Mouse (Mus musculus) adrenal gland, postnatal 14 days (tissue): ENCODE measurements around the gene Trim71. TPM values are rescaled to one million over a fixed set of nuclear protein-coding genes. Genes with fewer than 3 reads are reported as not detected.

Source experiments
- DNase-seq: peaks from one replicate; pipeline ENCODE4 v3.0.0; 2021; ENCODE audit warnings: mixed read lengths
- long read RNA-seq, 2 experiments: library from polyadenylated mRNA; stranded (forward); transcript quantifications; one replicate each; pipeline ENCODE4 v2.0.0; 2021
- total RNA-seq: library from RNA; stranded (reverse); gene quantifications from 2 replicates; pipeline ENCODE4 v1.2.3, GENCODE M21; 2021

The Trim71 gene
- total RNA-seq = 0.04 TPM in 1 of 2 replicates, not detected in the other
- long read RNA-seq, experiment 1 = 0 reads
- long read RNA-seq, experiment 2 = 0 reads

DNA sequence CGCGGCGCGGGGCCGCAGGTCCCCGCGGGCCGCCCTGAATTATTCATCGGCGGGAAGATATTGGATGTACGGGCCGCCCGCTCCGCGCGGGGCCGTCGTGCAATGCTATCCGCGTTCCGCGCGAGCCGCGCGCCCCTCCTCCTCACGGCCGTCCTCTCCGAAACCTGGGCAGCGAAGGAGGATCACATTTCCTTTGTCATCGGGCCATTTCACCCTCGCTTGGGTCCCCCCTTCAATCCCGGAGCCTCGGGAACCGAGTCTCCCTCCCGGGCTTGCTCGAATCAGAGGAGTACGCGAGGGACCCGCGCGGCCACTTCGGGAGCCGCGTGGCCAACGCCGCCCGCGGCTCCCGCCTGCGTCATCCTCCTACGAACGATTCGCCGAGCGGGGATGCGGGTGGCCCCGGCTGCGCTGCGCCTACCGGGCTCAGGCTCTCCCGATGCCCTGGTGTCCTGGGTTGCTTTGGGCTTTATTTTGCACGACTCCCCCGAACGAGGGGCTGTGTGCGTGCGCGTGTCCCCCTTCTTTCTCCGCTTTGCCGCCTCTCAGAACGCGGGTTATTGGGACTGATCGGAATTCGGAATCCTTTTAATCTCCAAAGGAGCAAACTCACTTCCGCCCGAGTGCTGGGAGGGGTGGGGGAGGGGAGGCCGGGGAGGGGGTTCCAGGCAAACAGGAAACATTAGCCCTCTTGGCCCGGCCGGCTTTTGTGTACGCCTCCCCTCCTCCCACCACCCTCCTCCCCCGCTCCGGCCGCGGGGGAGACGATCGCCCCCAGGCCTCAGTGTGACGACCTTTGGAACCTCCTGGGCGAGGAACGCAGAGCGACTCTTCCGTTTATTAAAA is at the start of gene Trim71:
TSS of gene Trim71 (minus strand) at position 609 of the 846 bp plus-strand sequence.
- no peak for DNase-seq

- no peak for DNase-seq
Observed at GRCm38 (mm10) chr9:114613026-114613425, 48.9 kb upstream of the Trim71 start.

- peak; percentile 37 for DNase-seq
Observed at GRCm38 (mm10) chr9:114612566-114612965, 48.4 kb upstream of the Trim71 start.

DNA sequence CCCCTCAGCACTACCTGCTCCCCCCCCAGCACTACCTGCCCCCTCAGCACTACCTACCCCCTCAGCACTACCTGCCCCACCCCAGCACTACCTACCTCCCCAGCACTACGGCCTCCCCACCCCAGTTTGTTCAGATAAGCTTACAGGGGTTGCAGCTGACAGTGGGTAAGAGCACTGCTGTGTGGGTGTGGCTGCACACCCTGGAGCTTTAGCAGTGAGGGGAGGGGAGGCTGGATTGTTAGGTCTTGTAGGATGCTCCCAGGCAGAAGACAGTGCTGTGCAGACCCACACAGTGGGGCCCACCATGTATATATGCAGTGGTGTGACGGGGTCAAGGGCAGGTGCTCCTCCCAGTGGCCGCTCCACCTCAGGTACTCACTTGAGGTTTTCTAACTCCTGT is 46.1 kb upstream of the Trim71 start:
- DNase-seq = no peak

DNA sequence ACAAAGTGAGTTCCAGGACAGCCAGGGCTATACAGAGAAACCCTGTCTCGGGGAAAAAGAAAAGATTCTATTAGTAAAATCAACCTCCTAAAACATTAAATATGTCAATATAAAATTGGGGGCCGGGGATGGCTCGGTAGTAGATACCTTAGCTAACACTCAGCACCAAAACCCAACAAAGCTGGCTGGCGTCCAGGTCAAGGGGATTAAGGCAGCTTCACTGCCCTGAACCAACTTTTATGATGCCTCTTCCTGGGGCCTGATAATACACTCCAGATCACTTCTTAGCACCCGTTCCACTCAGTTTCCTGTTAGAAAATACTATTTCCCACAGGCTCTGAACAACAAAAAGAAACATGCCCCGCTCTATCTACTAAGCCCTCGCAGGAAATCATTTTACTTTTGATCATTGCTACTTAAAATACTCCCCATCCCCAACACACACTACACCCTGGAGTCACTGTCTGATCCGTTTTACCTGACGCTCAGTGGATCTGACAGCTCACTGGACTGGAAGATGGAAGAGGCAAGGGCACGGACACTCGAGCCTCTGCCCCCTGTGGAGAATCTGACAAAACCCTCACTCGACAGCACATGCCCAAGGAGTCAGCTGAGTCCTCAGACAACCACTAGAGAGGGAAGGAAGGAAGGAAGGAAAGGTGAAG is 39.8 kb upstream of the Trim71 start:
- DNase-seq = no peak

- DNase-seq = no peak
Observed at GRCm38 (mm10) chr9:114601096-114601495, 36.9 kb upstream of the Trim71 start.

- no peak for DNase-seq
Observed at GRCm38 (mm10) chr9:114585017-114585345, 20.8 kb upstream of the Trim71 start.

GRCm38 (mm10) chr9:114584183-114585016 is 20.2 kb upstream of the Trim71 start:
- peak; percentile 27 for DNase-seq

- DNase-seq = peak; percentile 84
Observed at GRCm38 (mm10) chr9:114583812-114584182, 19.6 kb upstream of the Trim71 start.

- no peak for DNase-seq
Observed at GRCm38 (mm10) chr9:114578646-114579045, 14.5 kb upstream of the Trim71 start.

DNA sequence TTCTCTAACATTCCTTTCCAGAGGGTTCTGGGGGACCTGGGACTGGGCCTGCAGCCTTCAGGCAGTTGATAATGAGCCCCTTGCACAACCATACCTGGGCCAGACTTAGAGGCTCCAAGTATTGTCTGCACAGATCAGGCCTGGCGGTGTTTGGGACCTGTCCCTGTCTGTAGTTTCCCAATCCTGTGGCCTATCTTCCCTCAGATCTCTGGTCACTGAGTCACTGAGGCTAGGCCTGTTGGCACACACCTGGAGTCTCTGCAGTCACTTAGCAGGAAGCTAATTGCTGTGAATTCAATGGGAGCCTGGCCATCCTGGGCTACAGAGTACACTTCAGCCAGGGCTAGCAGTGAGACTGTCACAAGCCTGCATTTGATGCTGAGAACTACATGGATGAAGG is 11.8 kb upstream of the Trim71 start:
- no peak for DNase-seq

DNA sequence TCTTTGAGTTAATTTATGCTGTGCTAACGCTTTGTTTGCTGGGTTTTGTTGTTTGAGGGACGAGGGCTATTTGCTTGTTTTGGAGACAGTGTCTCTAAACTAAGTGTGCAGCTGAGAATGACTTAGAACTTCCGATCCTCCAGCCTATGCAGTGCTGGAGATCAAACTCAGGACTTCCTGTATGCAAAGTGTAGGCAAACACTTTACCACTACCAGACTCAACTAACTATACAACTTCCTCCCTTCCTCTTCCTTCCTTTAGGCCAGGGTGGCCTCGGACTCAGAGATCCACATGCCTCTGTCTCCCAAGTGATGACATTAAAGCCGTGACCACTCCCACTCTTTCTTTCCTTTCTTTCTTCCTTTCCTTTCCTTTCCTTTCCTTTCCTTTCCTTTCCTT is 9.4 kb upstream of the Trim71 start:
- no peak for DNase-seq

DNA sequence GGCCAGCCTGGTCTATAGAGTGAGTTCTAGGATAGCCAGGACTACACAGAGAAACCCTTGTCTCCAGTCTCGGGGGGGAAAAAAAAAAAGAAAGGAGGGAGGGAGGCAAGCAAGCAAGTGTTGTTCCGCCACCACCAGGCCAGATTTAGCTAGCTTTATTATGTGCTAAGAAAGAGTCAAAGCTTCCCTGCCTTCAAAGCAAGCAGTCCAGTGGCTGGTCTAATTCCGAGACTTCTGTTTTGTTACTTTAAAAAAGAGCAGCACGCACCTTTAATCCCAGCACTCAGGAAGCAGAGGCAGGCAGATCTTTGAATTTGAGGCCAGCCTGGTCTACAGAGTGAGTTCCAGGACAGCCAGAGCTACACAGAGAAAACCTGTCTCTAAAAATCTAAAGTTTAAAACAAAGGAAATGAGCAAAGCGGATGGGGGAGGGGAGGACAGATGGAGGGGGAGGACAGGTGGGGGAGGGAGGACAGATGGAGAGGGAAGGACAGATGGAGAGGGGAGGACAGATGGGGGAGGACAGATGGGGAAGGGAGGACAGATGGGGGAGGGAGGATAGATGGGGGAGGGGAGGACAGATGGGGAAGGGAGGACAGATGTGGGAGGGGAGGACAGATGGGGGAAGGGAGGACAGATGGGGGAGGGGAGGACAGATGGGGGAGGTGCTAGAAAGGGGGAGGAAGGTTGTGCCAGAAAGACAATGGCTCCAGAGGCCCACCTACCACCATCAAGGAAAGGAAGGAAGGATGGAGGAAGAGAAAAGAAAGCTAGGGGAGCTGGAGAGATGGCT is 4.7 kb upstream of the Trim71 start:
- DNase-seq = no peak

- no peak for DNase-seq
Observed at GRCm38 (mm10) chr9:114564667-114565066, 498 bp upstream of the Trim71 start.

DNA sequence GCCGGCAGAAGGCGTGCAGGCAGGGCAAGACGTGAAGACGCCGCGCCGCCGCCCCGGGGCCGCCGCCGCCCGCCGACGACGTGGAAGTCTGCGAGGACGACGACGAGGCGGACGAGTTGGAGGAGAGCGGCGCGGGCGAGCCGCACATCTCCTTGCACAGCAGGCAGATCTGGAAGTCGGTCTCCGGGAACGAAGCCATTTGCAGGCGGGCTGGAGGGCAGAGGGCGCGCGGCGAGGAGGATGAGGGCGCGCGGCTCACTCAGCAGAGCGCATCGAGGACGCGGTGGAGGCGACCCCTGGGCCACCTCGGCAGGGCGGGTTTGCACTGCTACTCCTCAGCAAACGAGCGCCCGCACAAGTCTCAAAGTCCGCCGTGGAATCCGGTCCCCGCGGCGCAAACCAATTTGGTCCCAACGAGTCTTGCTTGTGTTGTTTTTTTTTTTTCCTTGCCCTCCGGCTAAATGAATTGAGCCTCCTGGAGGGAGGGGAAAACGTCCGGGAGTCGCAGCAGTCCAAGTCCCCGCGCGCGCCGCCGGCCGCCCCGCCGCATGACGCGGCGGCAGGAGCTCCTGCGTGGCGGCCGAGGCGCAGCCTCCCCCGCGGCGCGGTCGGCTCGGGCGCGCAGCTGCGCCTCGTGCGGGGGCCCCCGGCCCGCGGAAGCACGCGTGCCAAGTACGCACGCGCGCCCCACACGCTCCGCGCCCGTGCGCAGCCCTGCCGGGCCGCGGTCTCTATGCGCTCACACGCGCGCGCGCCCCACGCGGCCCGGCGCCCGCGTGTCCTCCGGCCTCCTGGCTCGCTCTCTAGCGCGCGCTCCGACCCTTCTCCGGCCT is 1.0 kb downstream of the Trim71 start:
- DNase-seq = no peak

- DNase-seq = no peak
Observed at GRCm38 (mm10) chr9:114562031-114562918, 1.9 kb downstream of the Trim71 start.

- DNase-seq = no peak
Observed at GRCm38 (mm10) chr9:114561671-114561971, 2.5 kb downstream of the Trim71 start.

GRCm38 (mm10) chr9:114560771-114561670 is 3.1 kb downstream of the Trim71 start:
- DNase-seq = no peak

- no peak for DNase-seq
Observed at GRCm38 (mm10) chr9:114560141-114560540, 4.0 kb downstream of the Trim71 start.
